Mouse (Mus musculus) gonadal fat pad, adult 2 months (tissue): ENCODE measurements around the gene Tmem53. TPM values are rescaled to one million over a fixed set of nuclear protein-coding genes. Genes with fewer than 3 reads are reported as not detected.

Source experiments
- DNase-seq: peaks from one replicate; pipeline ENCODE4 v3.0.0-alpha.2; 2012; ENCODE audit warnings: low read depth
- polyA plus RNA-seq: library from polyadenylated mRNA; depleted of rRNA; stranded (reverse); fragments of >200 nt; gene quantifications from 2 replicates; pipeline ENCODE4 v1.2.3, GENCODE M21; 2012; rRNA removed

Gene Tmem53
- polyA plus RNA-seq, 1 experiment, result 61.2 TPM

- DNase-seq, result no peak
Measured at GRCm38 (mm10) chr4:117314849-117315500, 63.2 kb downstream of the Tmem53 start.

GRCm38 (mm10) chr4:117316800-117317199 lies 65.0 kb downstream of the Tmem53 start:
- no peak for DNase-seq

- DNase-seq, result no peak
Measured at GRCm38 (mm10) chr4:117317701-117318190, 66.0 kb downstream of the Tmem53 start.

Other genes starting within 250 kb of the Tmem53 start
- 13.2 and 18.3 TPM in 2 replicates for gene Eif2b3, start 232.5 kb upstream of the Tmem53 start, polyA plus RNA-seq
- 44.5 and 48.7 TPM in 2 replicates for gene Ptch2, start 155.9 kb upstream of the Tmem53 start, polyA plus RNA-seq
- gene Btbd19, start 126.2 kb upstream of the Tmem53 start, polyA plus RNA-seq, result 12.3 and 13.8 TPM in 2 replicates
- 24.7 and 28.9 TPM in 2 replicates for gene Tctex1d4, start 125.2 kb upstream of the Tmem53 start, polyA plus RNA-seq
- gene Plk3, start 118.0 kb upstream of the Tmem53 start, polyA plus RNA-seq, result 13.7 and 15.0 TPM in 2 replicates
- gene Rps8, start 95.7 kb upstream of the Tmem53 start, polyA plus RNA-seq, result 468 and 506 TPM in 2 replicates
- 2.6 and 3.1 TPM in 2 replicates for gene Kif2c, start 69.3 kb upstream of the Tmem53 start, polyA plus RNA-seq
- 1.2 and 1.5 TPM in 2 replicates for gene Armh1, start 174 bp downstream of the Tmem53 start, polyA plus RNA-seq
- gene Rnf220, start 245.1 kb downstream of the Tmem53 start, polyA plus RNA-seq, result 79.0 and 82.5 TPM in 2 replicates